Comparison of ENCODE assay signal across 8 mouse cellular contexts in the genomic region with DNA sequence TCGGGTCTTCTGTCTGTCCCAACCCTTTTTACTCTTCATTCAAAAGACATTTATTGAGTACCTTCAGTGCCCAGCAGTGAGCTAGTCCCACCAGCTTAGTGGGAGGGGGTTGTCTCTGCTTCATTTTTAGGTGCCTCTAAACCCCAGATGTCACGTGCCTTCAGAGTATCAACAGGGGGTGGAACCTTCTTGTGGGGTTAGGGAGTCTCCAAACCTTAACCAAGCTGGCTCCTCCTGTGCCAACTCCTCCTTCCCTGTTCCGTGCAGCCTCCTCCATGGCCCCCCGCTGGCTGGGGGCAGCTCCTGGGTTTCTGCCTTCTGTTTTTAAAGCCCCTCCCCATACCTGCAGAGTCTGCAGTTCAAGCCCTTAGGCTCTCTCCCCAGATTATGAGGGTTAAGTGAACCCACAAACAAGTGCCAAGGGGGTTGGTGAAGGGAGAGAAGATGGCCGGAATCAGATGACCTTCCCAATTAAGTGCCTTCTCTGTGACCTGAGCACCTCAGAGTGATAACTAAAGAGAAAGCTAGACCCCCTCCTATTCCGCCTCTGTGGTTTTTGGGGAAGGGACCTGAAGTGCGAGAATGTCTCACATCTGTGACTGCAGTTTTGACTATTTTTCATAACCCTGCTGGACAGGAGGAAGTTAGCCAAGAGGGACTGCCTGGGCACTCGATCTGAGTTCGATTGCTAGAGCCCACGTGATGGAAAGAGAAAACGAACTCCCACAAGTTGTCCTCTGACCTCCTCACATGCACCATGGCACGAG. TPM values are rescaled to one million over a fixed set of nuclear protein-coding genes. Genes with fewer than 3 reads are reported as not detected.
DNase-seq lines count a peak whose midpoint lies in the region; ATAC-seq and TF ChIP-seq lines count a peak whose summit lies in the region.
"Not testable (repeated sequence)": the region's sequence is repeated elsewhere in the genome, so short reads cannot be mapped to it uniquely, and the experiment has no call there.

No protein-coding gene starts in this region.

- not testable (repeated sequence) for DNase-seq in MEL (ENCODE audit: low read depth, low spot score); hindbrain, embryonic 14.5 days (ENCODE audit: low spot score); kidney, postnatal 0 days (ENCODE audit: low spot score); spleen, adult 2 months (ENCODE audit: low read depth in 1 of 2, low spot score in 2 of 2)
- peak; percentile 30 for DNase-seq in embryonic facial prominence, embryonic 11.5 days (ENCODE audit: low spot score)

- peaks cover 0 to 12% of the 10 kb centered on the region in 2 experiments; a peak in 2 of 4 replicates for H3K36me3 ChIP-seq in MEL (ENCODE audit: control insufficient read depth in 1 of 2, insufficient read depth in 2 of 2, low read length in 2 of 2)
- H3K36me3 ChIP-seq in embryonic facial prominence, embryonic 11.5 days (replicated peaks; ENCODE audit: control insufficient read depth, insufficient read depth, low read depth, low read length): not testable (repeated sequence)
- H3K36me3 ChIP-seq in hindbrain, embryonic 14.5 days (replicated peaks; ENCODE audit: control insufficient read depth, insufficient read depth): peaks cover 12% of the 10 kb centered on the region; the same call in 1 of the 2 replicates
- peaks cover 15% of the 10 kb centered on the region for H3K36me3 ChIP-seq in kidney, postnatal 0 days (ENCODE audit: insufficient read depth, low read length)
- H3K36me3 ChIP-seq in liver, embryonic 16.5 days (ENCODE audit: control insufficient read depth, insufficient read depth): peaks cover 20% of the 10 kb centered on the region
- peaks cover 20% of the 10 kb centered on the region for H3K36me3 ChIP-seq in midbrain, embryonic 13.5 days
- peaks cover 17% of the 10 kb centered on the region for H3K36me3 ChIP-seq in spleen, adult 2 months (ENCODE audit: control insufficient read depth, insufficient read depth, low read length)

- TF ChIP-seq EP300 in MEL (IDR thresholded peaks at IDR 0.05; ENCODE audit: low read depth in 1 of 2, low read length in 2 of 2): not testable (repeated sequence)

- peaks cover 0 to 15% of the 10 kb centered on the region in 2 experiments; a peak in 1 of 4 replicates for H3K4me1 ChIP-seq in MEL (ENCODE audit: control insufficient read depth in 1 of 2, insufficient read depth in 2 of 2, low read length in 2 of 2)
- not testable (repeated sequence) for H3K4me1 ChIP-seq in embryonic facial prominence, embryonic 11.5 days (ENCODE audit: control insufficient read depth, insufficient read depth, low read length); spleen, adult 2 months (ENCODE audit: control insufficient read depth, insufficient read depth, insufficient read length)
- H3K4me1 ChIP-seq in hindbrain, embryonic 14.5 days (replicated peaks; ENCODE audit: control insufficient read depth, insufficient read depth, low read length): peaks cover 13% of the 10 kb centered on the region
- peaks cover 11% of the 10 kb centered on the region; the same call in 1 of the 2 replicates for H3K4me1 ChIP-seq in kidney, postnatal 0 days (replicated peaks; ENCODE audit: insufficient read depth, low read length)
- peaks cover 54% of the 10 kb centered on the region for H3K4me1 ChIP-seq in liver, embryonic 16.5 days (ENCODE audit: control insufficient read depth, low read depth, low read length)
- peaks cover 33% of the 10 kb centered on the region for H3K4me1 ChIP-seq in midbrain, embryonic 13.5 days (replicated peaks)

- H3K9me3 ChIP-seq in MEL (replicated peaks; ENCODE audit: insufficient read depth, low read length); embryonic facial prominence, embryonic 11.5 days (replicated peaks; ENCODE audit: control insufficient read depth, low read length); hindbrain, embryonic 14.5 days (ENCODE audit: control insufficient read depth, low read length); kidney, postnatal 0 days (replicated peaks; ENCODE audit: low read length); liver, embryonic 16.5 days (replicated peaks; ENCODE audit: control insufficient read depth, low read length); midbrain, embryonic 13.5 days: not testable (repeated sequence)

- H3K79me2 ChIP-seq in MEL (ENCODE audit: control insufficient read depth, insufficient read depth, low read length, poor library complexity): peaks cover 14% of the 10 kb centered on the region

- peak overlapping the region; percentile 96 for H3K27ac ChIP-seq in MEL (ENCODE audit: control insufficient read depth, low read depth, low read length)
- H3K27ac ChIP-seq in embryonic facial prominence, embryonic 11.5 days (replicated peaks; ENCODE audit: low read depth, low read length); midbrain, embryonic 13.5 days: not testable (repeated sequence)
- 0 out of 2 replicates have a peak overlapping the region, but pooled peaks have one; percentile 12 for H3K27ac ChIP-seq in hindbrain, embryonic 14.5 days
- H3K27ac ChIP-seq in kidney, postnatal 0 days: peak overlapping the region; percentile 89
- H3K27ac ChIP-seq in liver, embryonic 16.5 days (ENCODE audit: low read length): peak overlapping the region; percentile 82
- H3K27ac ChIP-seq in spleen, adult 2 months (ENCODE audit: insufficient read depth, low read length): peak overlapping the region; percentile 80

- not testable (repeated sequence) for H3K27me3 ChIP-seq in MEL (ENCODE audit: control insufficient read depth in 1 of 2, insufficient read depth in 2 of 2, low read length in 2 of 2); embryonic facial prominence, embryonic 11.5 days (ENCODE audit: control insufficient read depth, insufficient read depth, low read length); hindbrain, embryonic 14.5 days (ENCODE audit: control insufficient read depth, insufficient read depth, low read length); kidney, postnatal 0 days (ENCODE audit: insufficient read depth, low read length); liver, embryonic 16.5 days (ENCODE audit: control insufficient read depth, insufficient read depth, low read depth, low read length); midbrain, embryonic 13.5 days; spleen, adult 2 months (ENCODE audit: control insufficient read depth, insufficient read depth, low read length)

- TF ChIP-seq RAD21 in MEL (IDR thresholded peaks at IDR 0.05; ENCODE audit: low read depth, low read length): not testable (repeated sequence)

- H3K9ac ChIP-seq in MEL (ENCODE audit: control insufficient read depth, low read depth, low read length, poor library complexity, severe bottlenecking): peak overlapping the region; percentile 87
- not testable (repeated sequence) for H3K9ac ChIP-seq in embryonic facial prominence, embryonic 11.5 days (replicated peaks; ENCODE audit: low read length); kidney, postnatal 0 days (ENCODE audit: low read depth, low read length)
- peak overlapping the region; percentile 60 for H3K9ac ChIP-seq in hindbrain, embryonic 14.5 days
- peak overlapping the region; percentile 77 for H3K9ac ChIP-seq in liver, embryonic 16.5 days (ENCODE audit: low read depth, low read length)
- H3K9ac ChIP-seq in midbrain, embryonic 13.5 days (replicated peaks): peak overlapping the region; percentile 63; the same call in 1 of the 2 replicates

- peak overlapping the region; percentile 64 for H3K4me2 ChIP-seq in embryonic facial prominence, embryonic 11.5 days (ENCODE audit: low read depth, low read length)
- H3K4me2 ChIP-seq in hindbrain, embryonic 14.5 days (replicated peaks): peak overlapping the region; percentile 86
- peak overlapping the region; percentile 54 for H3K4me2 ChIP-seq in kidney, postnatal 0 days (ENCODE audit: low read length)
- peak overlapping the region; percentile 98 for H3K4me2 ChIP-seq in liver, embryonic 16.5 days (ENCODE audit: low read depth, low read length)
- H3K4me2 ChIP-seq in midbrain, embryonic 13.5 days (replicated peaks): peak overlapping the region; percentile 81

- H3K4me3 ChIP-seq in MEL (ENCODE audit: control insufficient read depth in 1 of 2, insufficient read depth in 1 of 2, low read depth in 2 of 2, low read length in 2 of 2): peak overlapping the region; percentile 31 to 71; a peak in 3 of 4 replicates
- peak overlapping the region; percentile 22; the same call in 1 of the 2 replicates for H3K4me3 ChIP-seq in embryonic facial prominence, embryonic 11.5 days (ENCODE audit: low read depth, low read length)
- peak overlapping the region; percentile 42 for H3K4me3 ChIP-seq in hindbrain, embryonic 14.5 days (replicated peaks; ENCODE audit: low read length)
- 0 out of 2 replicates have a peak overlapping the region, but pooled peaks have one; percentile 29 for H3K4me3 ChIP-seq in kidney, postnatal 0 days (replicated peaks; ENCODE audit: low read depth, low read length)
- H3K4me3 ChIP-seq in liver, embryonic 16.5 days (ENCODE audit: low read depth, low read length): peak overlapping the region; percentile 67
- peak overlapping the region; percentile 47 for H3K4me3 ChIP-seq in midbrain, embryonic 13.5 days (replicated peaks)
- H3K4me3 ChIP-seq in spleen, adult 2 months (ENCODE audit: extremely low read depth, insufficient read depth, insufficient read length): peak overlapping the region; percentile 73

- WGBS in embryonic facial prominence, embryonic 11.5 days: 5% methylated on average over 11 of the region's 12 CpGs
- WGBS in hindbrain, embryonic 14.5 days: 11% methylated on average over 12 of the region's 12 CpGs
- 6% methylated on average over 11 of the region's 12 CpGs for WGBS in kidney, postnatal 0 days
- 4% methylated on average over 11 of the region's 12 CpGs for WGBS in liver, embryonic 16.5 days (ENCODE audit: insufficient replicate concordance)
- 8% methylated on average over 12 of the region's 12 CpGs for WGBS in midbrain, embryonic 13.5 days
- WGBS in spleen, adult 2 months: 19% methylated on average over 12 of the region's 12 CpGs

- TF ChIP-seq POLR2A in MEL (IDR thresholded peaks at IDR 0.05; ENCODE audit: control insufficient read depth in 1 of 2, insufficient read depth in 1 of 2, low read depth in 1 of 2, low read length in 2 of 2, poor library complexity in 1 of 2); spleen, adult 2 months (IDR thresholded peaks at IDR 0.05; ENCODE audit: low read depth, low read length): not testable (repeated sequence)

- ATAC-seq in embryonic facial prominence, embryonic 11.5 days (replicated peaks; ENCODE audit: insufficient number of reproducible peaks, low FRiP score, low TSS enrichment, low read depth); hindbrain, embryonic 14.5 days (ENCODE audit: low FRiP score); kidney, postnatal 0 days (replicated peaks; ENCODE audit: low FRiP score, low read depth); liver, embryonic 16.5 days (ENCODE audit: low read depth); midbrain, embryonic 13.5 days: not testable (repeated sequence)
- peak; percentile 32 for ATAC-seq in granulocyte monocyte progenitor cell, adult 5-6 weeks (replicated peaks; ENCODE audit: poor library complexity, severe bottlenecking)

- TF ChIP-seq CTCF in MEL (IDR thresholded peaks at IDR 0.05 in 2 of 3, conservative IDR thresholded peaks at IDR 0.05 in 1 of 3; ENCODE audit: control insufficient read depth in 1 of 3, insufficient read depth in 1 of 3, low read depth in 2 of 3, low read length in 3 of 3, poor library complexity in 1 of 3, severe bottlenecking in 1 of 3); kidney, postnatal 0 days (IDR thresholded peaks at IDR 0.05; ENCODE audit: low read depth); spleen, adult 2 months (IDR thresholded peaks at IDR 0.05; ENCODE audit: extremely low read depth, insufficient read depth, insufficient read length, insufficient replicate concordance): not testable (repeated sequence)

RNA-seq across cellular contexts. Expression of gene Ctdsp1, which starts 5.3 kb away (rescaled TPM):
- total RNA-seq in MEL (2012; rRNA removed): 18.0 TPM in 2 replicates
- polyA plus RNA-seq in MEL (2012; ENCODE audit: insufficient read depth in 1 of 2, insufficient read length in 2 of 2, low read depth in 1 of 2, low replicate concordance in 2 of 2, missing spikeins in 1 of 2): 10 to 100 TPM in 1 of 2 experiments, not detected in 1; 69.8 TPM
- polyA plus RNA-seq in embryonic facial prominence, embryonic 11.5 days (2014; fragmentation: Nextera tagmentation; extraction: Ambion mirVana): 60.0 and 66.2 TPM in 2 replicates
- total RNA-seq in granulocyte monocyte progenitor cell, adult 5-6 weeks (2014; fragmentation: Nextera tagmentation): 81.8 and 98.1 TPM in 2 replicates
- 27.7 and 33.9 TPM in 2 replicates for total RNA-seq in granulocyte monocyte progenitor cell, adult 5-6 weeks (2017)
- 20.3 and 20.8 TPM in 2 replicates for polyA plus RNA-seq in hindbrain, embryonic 14.5 days (2014; fragmentation: Nextera tagmentation; extraction: Ambion mirVana)
- 73.3 and 75.8 TPM in 2 replicates for polyA plus RNA-seq in kidney, postnatal 0 days (2015; fragmentation: Nextera tagmentation; extraction: Ambion mirVana)
- polyA plus RNA-seq in liver, embryonic 16.5 days (2015; fragmentation: Nextera tagmentation; extraction: Ambion mirVana): 45.9 and 48.6 TPM in 2 replicates
- 17.2 and 18.6 TPM in 2 replicates for polyA plus RNA-seq in midbrain, embryonic 13.5 days (2015; fragmentation: Nextera tagmentation; extraction: Ambion mirVana)
- 96.1 and 114 TPM in 2 replicates for polyA plus RNA-seq in spleen, adult 2 months (2012; rRNA removed)

RNA-seq across cellular contexts. Expression of gene Vil1, which starts 12.5 kb away (rescaled TPM):
- total RNA-seq in MEL (2012; rRNA removed): 0.03 and 0.04 TPM in 2 replicates
- under 1 TPM in 1 of 2 experiments, not detected in 1; 0.04 TPM for polyA plus RNA-seq in MEL (2012; ENCODE audit: insufficient read depth in 1 of 2, insufficient read length in 2 of 2, low read depth in 1 of 2, low replicate concordance in 2 of 2, missing spikeins in 1 of 2)
- 0.07 and 0.11 TPM in 2 replicates for polyA plus RNA-seq in embryonic facial prominence, embryonic 11.5 days (2014; fragmentation: Nextera tagmentation; extraction: Ambion mirVana)
- 0.09 TPM in 1 of 2 replicates, not detected in the other for total RNA-seq in granulocyte monocyte progenitor cell, adult 5-6 weeks (2014; fragmentation: Nextera tagmentation)
- total RNA-seq in granulocyte monocyte progenitor cell, adult 5-6 weeks (2017): not detected in 2 replicates
- 0.16 and 0.34 TPM in 2 replicates for polyA plus RNA-seq in hindbrain, embryonic 14.5 days (2014; fragmentation: Nextera tagmentation; extraction: Ambion mirVana)
- 17.0 and 18.0 TPM in 2 replicates for polyA plus RNA-seq in kidney, postnatal 0 days (2015; fragmentation: Nextera tagmentation; extraction: Ambion mirVana)
- polyA plus RNA-seq in liver, embryonic 16.5 days (2015; fragmentation: Nextera tagmentation; extraction: Ambion mirVana): 0.69 and 1.6 TPM in 2 replicates
- polyA plus RNA-seq in midbrain, embryonic 13.5 days (2015; fragmentation: Nextera tagmentation; extraction: Ambion mirVana): 0.20 and 0.30 TPM in 2 replicates
- not detected in 2 replicates for polyA plus RNA-seq in spleen, adult 2 months (2012; rRNA removed)

RNA-seq across cellular contexts. Expression of gene Slc11a1, which starts 21.6 kb away (rescaled TPM):
- 0.26 TPM in 1 of 2 replicates, not detected in the other for total RNA-seq in MEL (2012; rRNA removed)
- under 1 TPM in 1 of 2 experiments, not detected in 1; 0.11 TPM for polyA plus RNA-seq in MEL (2012; ENCODE audit: insufficient read depth in 1 of 2, insufficient read length in 2 of 2, low read depth in 1 of 2, low replicate concordance in 2 of 2, missing spikeins in 1 of 2)
- 2.4 and 4.9 TPM in 2 replicates for polyA plus RNA-seq in embryonic facial prominence, embryonic 11.5 days (2014; fragmentation: Nextera tagmentation; extraction: Ambion mirVana)
- 0.38 and 0.49 TPM in 2 replicates for total RNA-seq in granulocyte monocyte progenitor cell, adult 5-6 weeks (2014; fragmentation: Nextera tagmentation)
- 0.26 and 0.69 TPM in 2 replicates for total RNA-seq in granulocyte monocyte progenitor cell, adult 5-6 weeks (2017)
- polyA plus RNA-seq in hindbrain, embryonic 14.5 days (2014; fragmentation: Nextera tagmentation; extraction: Ambion mirVana): 2.7 and 2.9 TPM in 2 replicates
- 2.6 and 3.6 TPM in 2 replicates for polyA plus RNA-seq in kidney, postnatal 0 days (2015; fragmentation: Nextera tagmentation; extraction: Ambion mirVana)
- polyA plus RNA-seq in liver, embryonic 16.5 days (2015; fragmentation: Nextera tagmentation; extraction: Ambion mirVana): 17.4 and 17.9 TPM in 2 replicates
- 0.94 and 2.9 TPM in 2 replicates for polyA plus RNA-seq in midbrain, embryonic 13.5 days (2015; fragmentation: Nextera tagmentation; extraction: Ambion mirVana)
- 169 and 200 TPM in 2 replicates for polyA plus RNA-seq in spleen, adult 2 months (2012; rRNA removed)

RNA-seq across cellular contexts. Expression of gene Catip, which starts 34.7 kb away (rescaled TPM):
- 0.08 TPM in 1 of 2 replicates, not detected in the other for total RNA-seq in MEL (2012; rRNA removed)
- polyA plus RNA-seq in MEL (2012; ENCODE audit: insufficient read depth in 1 of 2, insufficient read length in 2 of 2, low read depth in 1 of 2, low replicate concordance in 2 of 2, missing spikeins in 1 of 2): under 1 TPM in 1 of 2 experiments, not detected in 1; 0.08 TPM
- 0.22 and 0.36 TPM in 2 replicates for polyA plus RNA-seq in embryonic facial prominence, embryonic 11.5 days (2014; fragmentation: Nextera tagmentation; extraction: Ambion mirVana)
- 1.9 TPM in 1 of 2 replicates, not detected in the other for total RNA-seq in granulocyte monocyte progenitor cell, adult 5-6 weeks (2014; fragmentation: Nextera tagmentation)
- not detected in 2 replicates for total RNA-seq in granulocyte monocyte progenitor cell, adult 5-6 weeks (2017)
- 1.2 and 1.7 TPM in 2 replicates for polyA plus RNA-seq in hindbrain, embryonic 14.5 days (2014; fragmentation: Nextera tagmentation; extraction: Ambion mirVana)
- polyA plus RNA-seq in kidney, postnatal 0 days (2015; fragmentation: Nextera tagmentation; extraction: Ambion mirVana): 0.59 and 0.75 TPM in 2 replicates
- 0.05 and 0.08 TPM in 2 replicates for polyA plus RNA-seq in liver, embryonic 16.5 days (2015; fragmentation: Nextera tagmentation; extraction: Ambion mirVana)
- polyA plus RNA-seq in midbrain, embryonic 13.5 days (2015; fragmentation: Nextera tagmentation; extraction: Ambion mirVana): 0.41 and 0.62 TPM in 2 replicates
- polyA plus RNA-seq in spleen, adult 2 months (2012; rRNA removed): 0.31 and 0.51 TPM in 2 replicates

Comparison
In these comparisons a context has a peak if more than half of its experiments do, and no peak if none do; other contexts are left out.
1. H3K4me3 ChIP-seq: peak in every context shown above with its lines; median percentile 73 in spleen, adult 2 months; 67 in liver, embryonic 16.5 days; 51 in MEL; 47 in midbrain, embryonic 13.5 days; 42 in hindbrain, embryonic 14.5 days; 29 in kidney, postnatal 0 days; 22 in embryonic facial prominence, embryonic 11.5 days.